Mouse (Mus musculus) cerebellum, adult 18-20 months (tissue): ENCODE results near the gene Samd7.
"Not testable (repeated sequence)": the region's sequence is repeated elsewhere in the genome, so short reads cannot be mapped to it uniquely, and the experiment has no call there.

ENCODE experiments used
- DNase-seq, 2 experiments: peaks; one replicate each; pipeline ENCODE4 v3.0.0; 2021

Samd7 gene

GRCm38 (mm10) chr3:30746006-30746405 lies at the start of gene Samd7:
Samd7 (plus strand) TSS chr3:30746293.
- no peak for DNase-seq

GRCm38 (mm10) chr3:30696346-30696745 lies 49.7 kb upstream of the Samd7 start:
- peak; percentile 26 to 58 for DNase-seq

GRCm38 (mm10) chr3:30697891-30698290 lies 48.2 kb upstream of the Samd7 start:
- DNase-seq: no peak

- DNase-seq: not testable (repeated sequence)
These were observed 46.2 kb upstream of the Samd7 start, which contains the start of gene Lrrc31 for GRCm38 (mm10) chr3:30699711-30700505. Lrrc31 (minus strand) TSS chr3:30699843.

- no peak for DNase-seq
These were observed 40.1 kb upstream of the Samd7 start for GRCm38 (mm10) chr3:30705977-30706376.

GRCm38 (mm10) chr3:30706614-30707276 lies 39.3 kb upstream of the Samd7 start:
- no peak for DNase-seq

- DNase-seq: no peak
These were observed 35.9 kb upstream of the Samd7 start for GRCm38 (mm10) chr3:30710191-30710590.

- DNase-seq: no peak
These were observed 32.8 kb upstream of the Samd7 start for GRCm38 (mm10) chr3:30713334-30713733.

GRCm38 (mm10) chr3:30718649-30719048 lies 27.4 kb upstream of the Samd7 start:
- no peak for DNase-seq

- DNase-seq: no peak
These were observed 24.1 kb upstream of the Samd7 start for GRCm38 (mm10) chr3:30722036-30722435.

- no peak for DNase-seq
These were observed 23.6 kb upstream of the Samd7 start for GRCm38 (mm10) chr3:30722461-30722860.

GRCm38 (mm10) chr3:30723179-30723578 lies 22.9 kb upstream of the Samd7 start:
- no peak for DNase-seq

GRCm38 (mm10) chr3:30724105-30724824 lies 21.8 kb upstream of the Samd7 start:
- DNase-seq: no peak

- DNase-seq: no peak
These were observed 21.1 kb upstream of the Samd7 start for GRCm38 (mm10) chr3:30724848-30725465.

- DNase-seq: no peak
These were observed 20.6 kb upstream of the Samd7 start for GRCm38 (mm10) chr3:30725514-30725913.

- no peak for DNase-seq
These were observed 18.9 kb upstream of the Samd7 start for GRCm38 (mm10) chr3:30727209-30727608.

GRCm38 (mm10) chr3:30729046-30729445 lies 17.0 kb upstream of the Samd7 start:
- DNase-seq: no peak

GRCm38 (mm10) chr3:30736809-30737208 lies 9.3 kb upstream of the Samd7 start:
- no peak for DNase-seq

GRCm38 (mm10) chr3:30741306-30741705 lies 4.8 kb upstream of the Samd7 start:
- DNase-seq: peak; percentile 26 to 28

- DNase-seq: no peak
These were observed 3.2 kb upstream of the Samd7 start for GRCm38 (mm10) chr3:30742891-30743290.

- no peak for DNase-seq
These were observed 2.2 kb downstream of the Samd7 start for GRCm38 (mm10) chr3:30748316-30748715.

GRCm38 (mm10) chr3:30754696-30755095 lies 8.6 kb downstream of the Samd7 start:
- no peak for DNase-seq

GRCm38 (mm10) chr3:30764877-30765276 lies 18.8 kb downstream of the Samd7 start:
- no peak for DNase-seq
